Mouse (Mus musculus) heart, embryonic 13.5 days (tissue): Measurements from ENCODE around the gene Cacnb3. TPM values are rescaled to one million over a fixed set of nuclear protein-coding genes. Genes with fewer than 3 reads are reported as not detected.

ENCODE experiments used
- ATAC-seq: fragments of 200-750 bp; cut with Nextera tagmentation; 2 replicates; pipeline ENCODE4 v1.8.0; 2017; ENCODE audit warnings: moderate TSS enrichment; ENCODE audit not compliant: insufficient number of reproducible peaks, low FRiP score, low TSS enrichment; ENCODE audit errors: extremely low read depth
- H3K27ac ChIP-seq: fragments of 300-500 bp; sonication (generic); replicated peaks from 2 replicates; pipeline ENCODE4 v1.5.1; 2015; ENCODE audit warnings: moderate library complexity, mild to moderate bottlenecking, inconsistent platforms
- H3K27me3 ChIP-seq: fragments of 300-500 bp; sonication (generic); replicated peaks from 2 replicates; pipeline ENCODE4 v1.6.1; 2015; ENCODE audit warnings: mild to moderate bottlenecking, inconsistent platforms
- H3K36me3 ChIP-seq: fragments of 300-500 bp; sonication (generic); 2 replicates; pipeline ENCODE4 v1.6.1; 2015; ENCODE audit warnings: mild to moderate bottlenecking, inconsistent platforms
- H3K4me1 ChIP-seq: fragments of 300-500 bp; sonication (generic); 2 replicates; pipeline ENCODE4 v1.6.1; 2015; ENCODE audit warnings: inconsistent platforms
- H3K4me2 ChIP-seq: fragments of 300-500 bp; sonication (generic); 2 replicates; pipeline ENCODE4 v1.6.1; 2015; ENCODE audit warnings: inconsistent platforms, mild to moderate bottlenecking, moderate library complexity
- H3K4me3 ChIP-seq: fragments of 300-500 bp; sonication (generic); 2 replicates; pipeline ENCODE4 v1.5.1; 2015; ENCODE audit warnings: moderate library complexity, mild to moderate bottlenecking, inconsistent platforms
- H3K9ac ChIP-seq: fragments of 300-500 bp; sonication (generic); 2 replicates; pipeline ENCODE4 v1.6.1; 2015; ENCODE audit warnings: inconsistent platforms, mild to moderate bottlenecking, moderate library complexity
- H3K9me3 ChIP-seq: fragments of 300-500 bp; sonication (generic); 2 replicates; pipeline ENCODE4 v1.6.1; 2016; ENCODE audit warnings: inconsistent platforms
- WGBS: fragments of 180-500 bp; shearing (Covaris S2); methylation state at CpG from one replicate; pipeline ENCODE4 v1.1.7; 2015; ENCODE audit warnings: mixed read lengths; 5-methylcytosine and 5-hydroxymethylcytosine counted together
- polyA plus RNA-seq: library from polyadenylated mRNA; unstranded; fragments of >200 nt; fragmentation: Nextera tagmentation; extraction: Ambion mirVana; gene quantifications from 2 replicates; pipeline ENCODE4 v1.2.1, GENCODE M21; 2015

Gene Cacnb3
- polyA plus RNA-seq, 1 experiment from 2014 or later = 10.8 TPM

DNA sequence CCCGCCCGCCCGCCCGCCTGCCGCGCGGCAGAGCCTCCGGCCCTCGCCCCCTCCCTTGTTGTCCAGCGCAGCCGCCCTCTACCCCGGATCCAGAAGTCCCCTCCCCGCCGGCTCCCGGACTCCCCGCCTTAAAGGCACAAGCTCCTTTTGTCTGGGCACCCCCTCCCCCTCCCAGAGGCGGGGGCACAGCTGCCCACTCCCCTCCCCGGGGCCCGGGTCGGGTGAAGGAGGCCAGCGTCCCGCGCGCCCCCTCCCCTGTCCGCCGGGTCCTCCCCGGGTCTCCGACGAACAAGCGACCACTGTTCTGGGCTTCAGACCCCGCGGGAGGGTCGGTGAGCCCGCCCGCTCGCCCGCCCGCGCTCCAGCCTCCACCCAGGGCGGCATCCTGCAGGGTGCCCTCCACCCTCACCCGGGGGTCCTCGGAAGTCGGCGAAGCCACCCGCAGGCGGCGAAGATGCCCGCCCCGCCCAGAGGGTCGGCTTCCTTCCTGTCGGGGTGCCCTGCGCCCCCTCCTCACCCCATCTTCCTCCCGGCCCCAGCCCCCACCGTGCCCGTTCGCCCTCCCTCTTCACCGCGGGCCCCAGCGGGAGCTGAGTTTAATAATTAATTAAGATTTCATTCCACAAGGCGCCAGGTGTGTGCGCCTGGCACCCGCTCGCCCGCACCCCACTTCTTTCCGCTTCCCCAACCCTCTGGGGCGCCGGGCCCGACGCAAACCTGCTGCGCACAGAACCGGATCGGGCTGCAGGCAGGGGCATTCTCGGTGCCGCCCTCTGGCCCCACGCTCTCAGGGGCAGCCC lies 21.1 kb upstream of the Cacnb3 start, which contains the start of gene Adcy6:
Gene Adcy6, minus strand, starts transcription at position 746 of the 800 bp plus-strand sequence.
- peak; percentile 49; the same call in 1 of the 2 replicates for ATAC-seq
- under 1% methylated on average over 53 of the region's 75 CpGs for WGBS

GRCm38 (mm10) chr15:98610131-98610633 lies 20.5 kb upstream of the Cacnb3 start:
- no peak for ATAC-seq
- WGBS = 5% methylated on average over 12 of the region's 12 CpGs
- Histone ChIP-seq H3K36me3 (peaks cover under 1% of the 10 kb centered on the region), H3K4me2 (peak overlapping the region; percentile 87), H3K27me3 (no peaks in the 10 kb centered on the region), H3K4me3 (peak overlapping the region; percentile 94), H3K9ac (peak overlapping the region; percentile 96), H3K4me1 (peaks cover 52% of the 10 kb centered on the region), H3K27ac (peak overlapping the region; percentile 99), H3K9me3 (no peaks in the 10 kb centered on the region)

More for the DNA sequence above, 21.1 kb upstream of the Cacnb3 start, which contains the start of gene Adcy6:
- Histone ChIP-seq H3K36me3 (peaks cover 7% of the 10 kb centered on the region), H3K9ac (peak within 1 kb of the TSS; percentile 96), H3K9me3 (no peaks in the 10 kb centered on the region), H3K27me3 (no peaks in the 10 kb centered on the region), H3K27ac (peak within 1 kb of the TSS; percentile 99), H3K4me3 (peak within 1 kb of the TSS; percentile 94), H3K4me1 (peaks cover 52% of the 10 kb centered on the region), H3K4me2 (peak within 1 kb of the TSS; percentile 87)

- no peak for ATAC-seq
- peaks cover 50% of the 10 kb centered on the region for H3K4me1 ChIP-seq
- no peak overlapping the region for H3K9ac ChIP-seq
- 91% methylated on average over 3 of the region's 3 CpGs for WGBS
- no peaks in the 10 kb centered on the region for H3K27me3 ChIP-seq
- H3K36me3 ChIP-seq = no peaks in the 10 kb centered on the region
- H3K4me2 ChIP-seq = no peak overlapping the region
- H3K4me3 ChIP-seq = no peak overlapping the region
- no peak overlapping the region for H3K27ac ChIP-seq
- H3K9me3 ChIP-seq = no peaks in the 10 kb centered on the region
Observed at GRCm38 (mm10) chr15:98612229-98612628, 18.4 kb upstream of the Cacnb3 start.

GRCm38 (mm10) chr15:98614551-98614950 lies 16.1 kb upstream of the Cacnb3 start:
- ATAC-seq = no peak

GRCm38 (mm10) chr15:98614971-98615370 lies 15.7 kb upstream of the Cacnb3 start:
- Histone ChIP-seq H3K4me2 (no peak overlapping the region), H3K9ac (peak overlapping the region; percentile 55; the same call in 1 of the 2 replicates), H3K36me3 (no peaks in the 10 kb centered on the region), H3K27me3 (no peaks in the 10 kb centered on the region), H3K4me3 (no peak overlapping the region), H3K27ac (peak overlapping the region; percentile 78), H3K9me3 (no peaks in the 10 kb centered on the region), H3K4me1 (peaks cover 41% of the 10 kb centered on the region)
- ATAC-seq = no peak
- 49% methylated on average over 6 of the region's 6 CpGs for WGBS

More at GRCm38 (mm10) chr15:98614551-98614950, 16.1 kb upstream of the Cacnb3 start:
- 29% methylated on average over 9 of the region's 9 CpGs for WGBS
- H3K27me3 ChIP-seq = no peaks in the 10 kb centered on the region
- H3K4me3 ChIP-seq = no peak overlapping the region
- peak overlapping the region; percentile 55 for H3K9ac ChIP-seq
- H3K27ac ChIP-seq = peak overlapping the region; percentile 78
- H3K4me2 ChIP-seq = no peak overlapping the region
- no peaks in the 10 kb centered on the region for H3K9me3 ChIP-seq
- peaks cover 42% of the 10 kb centered on the region for H3K4me1 ChIP-seq
- H3K36me3 ChIP-seq = no peaks in the 10 kb centered on the region

DNA sequence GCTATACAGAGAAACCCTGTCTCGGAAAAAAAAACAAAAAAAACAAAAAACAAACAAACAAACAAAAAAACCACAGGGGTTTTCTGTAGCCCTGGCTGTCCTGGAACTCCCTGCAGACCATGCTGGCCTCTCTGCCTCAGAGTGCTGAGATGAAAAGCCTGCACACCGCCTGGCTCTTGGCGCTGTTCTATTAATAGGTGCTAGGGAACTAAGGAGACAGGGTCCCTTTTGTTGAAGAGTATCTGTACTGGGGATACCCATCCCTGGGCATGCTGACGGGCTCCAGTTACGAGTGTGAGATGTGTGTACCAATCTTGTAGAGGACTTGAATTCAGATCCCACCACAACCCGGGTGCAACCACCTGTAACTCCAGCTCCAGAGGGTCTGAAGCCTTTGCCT lies 14.9 kb upstream of the Cacnb3 start:
- 45% methylated on average over 6 of the region's 6 CpGs for WGBS
- Histone ChIP-seq H3K4me2 (no peak overlapping the region), H3K9me3 (no peaks in the 10 kb centered on the region), H3K27me3 (peaks cover 5% of the 10 kb centered on the region; the same call in 1 of the 2 replicates), H3K9ac (no peak overlapping the region), H3K4me1 (peaks cover 34% of the 10 kb centered on the region), H3K27ac (peak overlapping the region; percentile 78), H3K36me3 (no peaks in the 10 kb centered on the region), H3K4me3 (no peak overlapping the region)
- no peak for ATAC-seq

DNA sequence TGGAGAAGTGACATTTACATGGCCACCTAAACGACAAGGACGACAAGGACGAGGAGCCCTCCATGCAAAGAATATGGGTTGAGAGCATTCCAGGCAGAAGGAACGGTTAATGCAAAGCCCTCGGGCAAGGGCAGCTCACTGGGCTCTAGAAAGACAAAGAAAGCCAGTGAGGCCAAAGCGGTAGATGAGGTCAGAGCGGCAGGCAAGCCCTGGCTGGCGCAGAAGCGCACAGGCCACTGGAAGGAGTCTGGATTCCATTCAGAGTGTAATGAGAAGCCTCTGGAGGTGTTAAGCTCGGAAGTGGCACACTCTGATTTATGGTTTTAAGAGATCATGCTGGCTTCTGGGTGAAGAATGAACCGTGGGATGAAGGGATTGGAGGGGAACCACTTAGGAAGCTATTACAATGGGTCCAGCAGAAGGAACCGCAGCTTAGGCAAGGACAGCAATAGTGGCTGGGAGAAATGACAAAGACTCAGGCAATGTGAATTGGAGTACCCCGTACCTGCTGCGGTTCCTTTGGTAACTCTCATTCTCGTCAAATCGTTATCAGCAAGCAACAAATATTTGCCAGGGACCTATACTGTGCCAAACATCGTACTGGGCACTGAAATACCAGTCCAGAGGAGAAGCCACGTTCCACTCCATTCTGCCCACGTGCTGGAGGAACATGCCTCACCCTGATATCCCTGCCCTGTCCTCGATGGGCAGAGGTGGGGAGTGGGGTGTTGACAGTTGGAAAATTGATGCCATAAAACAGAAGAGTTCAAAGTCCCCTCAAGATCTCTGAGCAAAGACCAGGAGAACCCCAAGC lies 14.1 kb upstream of the Cacnb3 start:
- ATAC-seq = no peak
- peaks cover 34% of the 10 kb centered on the region for H3K4me1 ChIP-seq
- 37% methylated on average over 20 of the region's 20 CpGs for WGBS
- H3K4me2 ChIP-seq = peak overlapping the region; percentile 57
- H3K36me3 ChIP-seq = no peaks in the 10 kb centered on the region
- peak overlapping the region; percentile 17 for H3K9ac ChIP-seq
- peak overlapping the region; percentile 78 for H3K27ac ChIP-seq
- peak overlapping the region; percentile 26; the same call in 1 of the 2 replicates for H3K4me3 ChIP-seq
- H3K27me3 ChIP-seq = peaks cover 8% of the 10 kb centered on the region; the same call in 1 of the 2 replicates
- H3K9me3 ChIP-seq = no peaks in the 10 kb centered on the region

GRCm38 (mm10) chr15:98617176-98617537 lies 13.5 kb upstream of the Cacnb3 start:
- H3K4me3 ChIP-seq = peak overlapping the region; percentile 26; the same call in 1 of the 2 replicates
- peaks cover 12% of the 10 kb centered on the region; the same call in 1 of the 2 replicates for H3K27me3 ChIP-seq
- under 1% methylated on average over 12 of the region's 12 CpGs for WGBS
- H3K27ac ChIP-seq = 0 out of 2 replicates have a peak overlapping the region, but pooled peaks have one; percentile 78
- no peak for ATAC-seq
- no peaks in the 10 kb centered on the region for H3K36me3 ChIP-seq
- peak overlapping the region; percentile 57 for H3K4me2 ChIP-seq
- H3K9me3 ChIP-seq = no peaks in the 10 kb centered on the region
- H3K9ac ChIP-seq = peak overlapping the region; percentile 73
- H3K4me1 ChIP-seq = peaks cover 34% of the 10 kb centered on the region

GRCm38 (mm10) chr15:98622199-98622598 lies 8.4 kb upstream of the Cacnb3 start:
- Histone ChIP-seq H3K9me3 (0 out of 2 replicates have a peak, but pooled peaks cover 4% of the 10 kb centered on the region), H3K4me1 (peaks cover 15% of the 10 kb centered on the region), H3K27me3 (peaks cover 22% of the 10 kb centered on the region), H3K4me2 (no peak overlapping the region), H3K4me3 (no peak overlapping the region), H3K9ac (no peak overlapping the region), H3K36me3 (no peaks in the 10 kb centered on the region), H3K27ac (no peak overlapping the region)
- 10% methylated on average over 7 of the region's 7 CpGs for WGBS
- no peak for ATAC-seq

DNA sequence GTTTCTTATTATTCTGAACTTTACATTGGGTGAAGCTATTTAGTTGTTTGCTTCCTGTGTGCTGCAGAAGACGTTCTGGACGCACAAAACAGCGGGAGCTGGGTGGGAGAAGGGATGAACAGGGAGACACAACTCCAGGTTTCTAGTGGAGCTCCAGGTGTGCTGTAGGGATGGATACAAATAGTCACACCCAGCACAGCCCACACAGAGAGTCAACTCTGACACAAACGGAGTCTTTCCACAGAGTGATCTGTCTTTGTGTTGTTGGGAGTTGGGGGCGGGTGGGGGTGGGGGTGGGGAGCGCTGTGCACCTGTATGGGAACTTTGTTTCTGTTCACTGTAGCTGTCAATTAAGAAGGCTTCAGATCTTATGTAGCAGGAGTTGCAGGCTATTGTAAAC lies 7.9 kb upstream of the Cacnb3 start:
- Histone ChIP-seq H3K36me3 (no peaks in the 10 kb centered on the region), H3K9me3 (0 out of 2 replicates have a peak, but pooled peaks cover 4% of the 10 kb centered on the region), H3K27ac (no peak overlapping the region), H3K4me2 (no peak overlapping the region), H3K4me3 (no peak overlapping the region), H3K4me1 (peaks cover 12% of the 10 kb centered on the region), H3K9ac (no peak overlapping the region), H3K27me3 (peaks cover 26% of the 10 kb centered on the region)
- ATAC-seq = no peak
- WGBS = 33% methylated on average over 6 of the region's 6 CpGs

DNA sequence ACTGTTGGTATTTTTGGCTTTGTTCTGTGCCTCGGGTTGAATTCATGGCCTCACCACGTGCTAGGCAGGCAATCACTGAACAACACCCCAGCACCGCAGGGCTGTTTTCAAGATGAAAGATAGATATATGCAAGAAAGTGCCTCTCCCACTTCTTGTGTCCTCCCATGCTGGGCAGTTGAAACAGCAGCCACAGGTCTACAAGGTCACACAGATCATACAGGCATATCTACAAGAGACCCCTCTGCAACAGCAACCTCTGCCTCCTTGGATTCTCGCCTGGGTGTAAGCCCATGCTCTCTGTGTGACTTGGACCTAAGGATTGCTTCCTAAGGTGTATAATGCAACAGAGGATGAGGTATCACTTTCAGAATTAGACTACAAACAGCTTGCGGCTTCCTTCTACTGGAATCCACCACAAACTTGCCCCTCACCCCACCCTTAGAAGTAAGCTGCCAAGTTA lies 7.2 kb upstream of the Cacnb3 start:
- H3K27me3 ChIP-seq = peaks cover 33% of the 10 kb centered on the region
- H3K4me3 ChIP-seq = no peak overlapping the region
- H3K4me2 ChIP-seq = no peak overlapping the region
- peaks cover 15% of the 10 kb centered on the region for H3K4me1 ChIP-seq
- H3K27ac ChIP-seq = no peak overlapping the region
- no peak for ATAC-seq
- 40% methylated on average over 5 of the region's 5 CpGs for WGBS
- H3K9me3 ChIP-seq = 0 out of 2 replicates have a peak, but pooled peaks cover 4% of the 10 kb centered on the region
- no peak overlapping the region for H3K9ac ChIP-seq
- no peaks in the 10 kb centered on the region for H3K36me3 ChIP-seq
